Mouse (Mus musculus): ENCODE measurements at regions not wholly inside any gene's neighbourhood (a gene's known extent, or its start where the extent isn't known, plus 50 kb on each side); places are given as distances from the start of the nearest gene placed in this dataset.

DNA sequence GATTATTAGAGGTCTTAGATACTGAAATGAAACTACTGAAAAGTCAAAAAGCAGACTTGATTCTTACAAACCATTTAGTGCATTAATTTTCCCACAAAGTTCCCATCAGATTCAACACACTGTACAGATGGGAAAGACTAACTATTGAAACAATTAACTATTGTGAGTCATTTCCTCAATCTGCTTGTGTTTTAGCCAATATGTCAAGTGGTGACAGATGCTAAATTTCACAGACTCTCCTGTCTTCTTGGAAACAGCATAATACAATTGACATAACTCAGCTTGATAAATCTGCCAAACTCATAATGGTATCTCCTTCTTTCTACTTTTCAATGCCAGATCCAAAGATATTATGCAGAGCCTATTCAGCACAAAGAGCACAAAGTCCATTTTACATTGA is 213.0 kb upstream of the Gm10306 start:
- no peaks in the 10 kb centered on the region for H3K4me1 ChIP-seq (ENCODE audit: control insufficient read depth, insufficient read depth, low read length)
- H3K27ac ChIP-seq (replicated peaks; ENCODE audit: low read depth, low read length) = no peak overlapping the region
- no peak overlapping the region for H3K9ac ChIP-seq (replicated peaks; ENCODE audit: low read length)
- H3K27me3 ChIP-seq (ENCODE audit: control insufficient read depth, insufficient read depth, low read length) = no peaks in the 10 kb centered on the region
- no peaks in the 10 kb centered on the region for H3K36me3 ChIP-seq (replicated peaks; ENCODE audit: control insufficient read depth, insufficient read depth, low read depth, low read length)
- H3K4me2 ChIP-seq (ENCODE audit: low read depth, low read length) = no peak overlapping the region
- no peak overlapping the region for H3K4me3 ChIP-seq (ENCODE audit: low read depth, low read length)
- H3K9me3 ChIP-seq (replicated peaks; ENCODE audit: control insufficient read depth, low read length) = no peaks in the 10 kb centered on the region
- DNase-seq (ENCODE audit: low spot score) (no peak), ATAC-seq (replicated peaks; ENCODE audit: insufficient number of reproducible peaks, low FRiP score, low TSS enrichment, low read depth) (no peak)

DNA sequence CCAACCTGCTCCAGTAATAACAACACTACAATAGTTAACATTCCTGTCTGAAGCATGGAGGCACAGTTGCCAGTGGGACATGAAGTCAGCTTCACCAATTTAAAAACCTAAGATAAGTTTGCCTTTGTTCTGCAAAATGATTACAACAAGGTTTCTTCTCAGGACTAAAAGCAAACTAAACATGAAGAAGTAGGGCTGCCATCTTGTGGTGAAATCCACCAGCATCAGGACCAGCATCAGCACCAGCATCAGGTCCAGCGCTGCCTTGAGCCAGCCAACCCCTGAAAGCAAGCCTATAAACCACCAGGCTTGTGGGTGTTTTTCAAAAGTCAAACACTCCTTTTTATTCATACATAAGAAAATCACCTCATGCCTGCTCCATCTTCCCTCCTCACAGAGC is 207.1 kb upstream of the Gm10306 start:
- H3K27ac ChIP-seq (replicated peaks; ENCODE audit: low read depth, low read length) = no peak overlapping the region
- H3K36me3 ChIP-seq (replicated peaks; ENCODE audit: control insufficient read depth, insufficient read depth, low read depth, low read length) = no peaks in the 10 kb centered on the region
- no peak overlapping the region for H3K4me3 ChIP-seq (ENCODE audit: low read depth, low read length)
- ATAC-seq (replicated peaks; ENCODE audit: insufficient number of reproducible peaks, low FRiP score, low TSS enrichment, low read depth) (no peak), DNase-seq (ENCODE audit: low spot score) (no peak)
- no peaks in the 10 kb centered on the region for H3K9me3 ChIP-seq (replicated peaks; ENCODE audit: control insufficient read depth, low read length)
- no peaks in the 10 kb centered on the region for H3K4me1 ChIP-seq (ENCODE audit: control insufficient read depth, insufficient read depth, low read length)
- no peaks in the 10 kb centered on the region for H3K27me3 ChIP-seq (ENCODE audit: control insufficient read depth, insufficient read depth, low read length)
- no peak overlapping the region for H3K4me2 ChIP-seq (ENCODE audit: low read depth, low read length)
- WGBS = 65% methylated on average over 1 of the region's 1 CpGs
- H3K9ac ChIP-seq (replicated peaks; ENCODE audit: low read length) = no peak overlapping the region

DNA sequence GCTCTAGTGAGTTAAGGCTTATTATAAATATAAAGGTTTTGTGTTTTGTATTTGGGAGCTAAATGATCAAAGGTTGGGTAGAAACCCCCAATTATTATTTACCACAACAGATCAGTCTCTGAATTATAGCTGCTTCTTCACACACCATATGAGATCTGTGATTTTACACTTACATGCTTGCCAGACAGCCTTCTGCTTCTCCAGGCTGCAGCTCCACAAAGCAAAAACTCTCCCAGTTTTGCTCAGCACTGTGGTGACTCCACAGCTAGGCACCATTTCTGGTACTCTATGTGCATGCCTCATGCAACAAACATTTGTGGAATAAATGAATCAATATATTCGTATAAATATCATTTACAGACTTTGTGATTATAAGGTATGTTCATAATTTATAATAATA is 199.4 kb upstream of the Gm10306 start:
- H3K4me1 ChIP-seq (ENCODE audit: control insufficient read depth, insufficient read depth, low read length) = no peaks in the 10 kb centered on the region
- no peak overlapping the region for H3K4me2 ChIP-seq (ENCODE audit: low read depth, low read length)
- no peak for DNase-seq (ENCODE audit: low spot score)
- H3K9me3 ChIP-seq (replicated peaks; ENCODE audit: control insufficient read depth, low read length) = no peaks in the 10 kb centered on the region
- H3K4me3 ChIP-seq (ENCODE audit: low read depth, low read length) = no peak overlapping the region
- WGBS = 73% methylated on average over 1 of the region's 1 CpGs
- H3K9ac ChIP-seq (replicated peaks; ENCODE audit: low read length) = no peak overlapping the region
- ATAC-seq (replicated peaks; ENCODE audit: insufficient number of reproducible peaks, low FRiP score, low TSS enrichment, low read depth) = no peak
- H3K36me3 ChIP-seq (replicated peaks; ENCODE audit: control insufficient read depth, insufficient read depth, low read depth, low read length) = no peaks in the 10 kb centered on the region
- no peak overlapping the region for H3K27ac ChIP-seq (replicated peaks; ENCODE audit: low read depth, low read length)
- H3K27me3 ChIP-seq (ENCODE audit: control insufficient read depth, insufficient read depth, low read length) = no peaks in the 10 kb centered on the region

DNA sequence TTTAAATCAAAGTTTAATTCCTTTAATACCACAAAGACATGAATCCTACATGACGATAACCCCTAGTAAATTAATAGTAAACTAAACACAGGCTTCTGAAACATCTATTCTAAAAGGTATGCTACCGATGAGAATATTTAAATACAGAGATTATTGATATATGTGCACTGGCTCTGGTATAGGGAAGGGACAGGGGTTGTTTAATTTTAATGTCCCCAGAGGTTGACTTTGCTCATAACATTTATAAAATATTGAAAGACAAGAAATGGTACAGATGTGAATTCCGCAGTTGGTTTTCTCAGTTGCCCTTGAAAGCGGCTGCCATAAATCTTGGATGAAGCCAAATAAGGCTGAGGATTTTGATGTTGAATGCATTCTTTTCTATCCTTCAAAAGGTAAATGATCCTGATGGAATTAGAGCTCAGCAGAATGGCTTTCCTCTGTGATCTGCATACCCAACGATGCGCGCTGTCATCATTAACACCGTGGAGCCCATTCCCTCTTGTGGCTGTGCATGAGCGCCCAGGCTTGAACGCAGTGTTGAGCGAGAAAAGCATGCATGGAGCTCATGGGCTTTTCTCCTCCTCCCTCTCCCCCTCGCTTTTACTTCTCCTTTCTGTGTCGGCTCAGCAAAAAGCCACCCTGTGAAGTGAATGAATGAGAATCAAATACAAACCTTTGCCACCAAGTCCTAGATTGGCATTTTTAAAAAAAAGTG is 195.4 kb upstream of the Gm10306 start:
- Histone ChIP-seq H3K9me3 (replicated peaks; ENCODE audit: control insufficient read depth, low read length) (no peaks in the 10 kb centered on the region), H3K27ac (replicated peaks; ENCODE audit: low read depth, low read length) (no peak overlapping the region), H3K27me3 (ENCODE audit: control insufficient read depth, insufficient read depth, low read length) (no peaks in the 10 kb centered on the region), H3K4me3 (ENCODE audit: low read depth, low read length) (no peak overlapping the region), H3K4me1 (ENCODE audit: control insufficient read depth, insufficient read depth, low read length) (no peaks in the 10 kb centered on the region), H3K36me3 (replicated peaks; ENCODE audit: control insufficient read depth, insufficient read depth, low read depth, low read length) (no peaks in the 10 kb centered on the region), H3K4me2 (ENCODE audit: low read depth, low read length) (no peak overlapping the region), H3K9ac (replicated peaks; ENCODE audit: low read length) (no peak overlapping the region)
- 65% methylated on average over 13 of the region's 13 CpGs for WGBS
- ATAC-seq (replicated peaks; ENCODE audit: insufficient number of reproducible peaks, low FRiP score, low TSS enrichment, low read depth) (no peak), DNase-seq (ENCODE audit: low spot score) (no peak)

DNA sequence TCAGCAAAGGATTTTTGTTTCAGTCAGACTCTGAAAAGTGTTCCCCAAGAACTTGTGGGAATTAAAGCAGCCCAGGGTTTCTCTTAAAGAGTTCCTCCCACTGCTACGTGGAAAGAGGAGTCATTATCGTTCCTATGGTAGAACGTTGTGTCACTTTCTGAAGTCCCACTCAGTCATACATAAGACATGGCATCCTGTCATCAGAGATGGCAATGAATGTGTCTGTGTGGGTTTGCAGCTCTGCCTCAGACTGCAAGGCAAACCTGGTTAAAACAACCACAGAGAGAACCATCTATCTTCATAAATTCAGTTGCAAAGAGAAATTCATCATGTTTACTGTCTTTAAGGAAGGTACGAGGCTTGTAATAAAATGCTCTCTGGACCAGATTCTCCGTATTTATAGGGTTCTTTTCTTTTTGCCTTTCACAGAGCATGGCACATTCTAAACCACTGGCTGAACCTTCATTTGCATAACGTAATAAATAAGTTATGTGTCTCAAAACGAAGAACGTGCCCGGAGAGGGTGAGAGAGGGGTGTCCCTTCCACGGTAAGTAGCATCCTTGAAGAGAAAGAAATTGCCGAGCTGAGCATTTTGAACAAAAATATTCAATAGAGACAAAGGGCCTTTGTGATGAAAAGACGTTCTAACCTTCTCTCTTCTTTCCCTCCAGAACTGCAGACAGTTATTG is 194.7 kb upstream of the Gm10306 start:
- Histone ChIP-seq H3K9ac (replicated peaks; ENCODE audit: low read length) (no peak overlapping the region), H3K9me3 (replicated peaks; ENCODE audit: control insufficient read depth, low read length) (no peaks in the 10 kb centered on the region), H3K27ac (replicated peaks; ENCODE audit: low read depth, low read length) (no peak overlapping the region), H3K4me3 (ENCODE audit: low read depth, low read length) (no peak overlapping the region), H3K4me1 (ENCODE audit: control insufficient read depth, insufficient read depth, low read length) (no peaks in the 10 kb centered on the region), H3K27me3 (ENCODE audit: control insufficient read depth, insufficient read depth, low read length) (no peaks in the 10 kb centered on the region), H3K4me2 (ENCODE audit: low read depth, low read length) (no peak overlapping the region), H3K36me3 (replicated peaks; ENCODE audit: control insufficient read depth, insufficient read depth, low read depth, low read length) (no peaks in the 10 kb centered on the region)
- 69% methylated on average over 12 of the region's 12 CpGs for WGBS
- DNase-seq (ENCODE audit: low spot score) (no peak), ATAC-seq (replicated peaks; ENCODE audit: insufficient number of reproducible peaks, low FRiP score, low TSS enrichment, low read depth) (no peak)

DNA sequence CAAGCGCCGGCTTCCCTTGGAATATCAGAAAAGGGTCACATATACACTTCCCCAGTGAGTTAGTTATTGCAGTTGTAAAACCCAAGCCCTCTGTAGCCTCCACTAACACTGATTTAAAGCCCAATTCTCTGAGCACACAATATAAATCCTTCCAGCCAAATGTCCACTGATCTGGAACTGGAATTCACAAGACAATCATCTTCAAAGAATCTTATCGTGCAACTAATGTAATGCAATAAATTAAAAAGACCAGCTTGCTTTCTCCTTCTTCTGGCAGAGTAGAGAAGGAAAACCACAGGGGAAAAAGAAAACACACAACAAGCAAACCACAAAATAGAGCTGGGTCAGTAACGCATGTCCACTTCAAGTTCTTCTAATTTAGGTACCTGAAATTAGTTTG is 191.0 kb upstream of the Gm10306 start:
- no peaks in the 10 kb centered on the region for H3K9me3 ChIP-seq (replicated peaks; ENCODE audit: control insufficient read depth, low read length)
- DNase-seq (ENCODE audit: low spot score) (no peak), ATAC-seq (replicated peaks; ENCODE audit: insufficient number of reproducible peaks, low FRiP score, low TSS enrichment, low read depth) (no peak)
- no peak overlapping the region for H3K4me2 ChIP-seq (ENCODE audit: low read depth, low read length)
- no peaks in the 10 kb centered on the region for H3K27me3 ChIP-seq (ENCODE audit: control insufficient read depth, insufficient read depth, low read length)
- no peak overlapping the region for H3K9ac ChIP-seq (replicated peaks; ENCODE audit: low read length)
- H3K4me3 ChIP-seq (ENCODE audit: low read depth, low read length) = no peak overlapping the region
- H3K4me1 ChIP-seq (ENCODE audit: control insufficient read depth, insufficient read depth, low read length) = no peaks in the 10 kb centered on the region
- H3K27ac ChIP-seq (replicated peaks; ENCODE audit: low read depth, low read length) = no peak overlapping the region
- WGBS = 91% methylated on average over 4 of the region's 4 CpGs
- no peaks in the 10 kb centered on the region for H3K36me3 ChIP-seq (replicated peaks; ENCODE audit: control insufficient read depth, insufficient read depth, low read depth, low read length)

DNA sequence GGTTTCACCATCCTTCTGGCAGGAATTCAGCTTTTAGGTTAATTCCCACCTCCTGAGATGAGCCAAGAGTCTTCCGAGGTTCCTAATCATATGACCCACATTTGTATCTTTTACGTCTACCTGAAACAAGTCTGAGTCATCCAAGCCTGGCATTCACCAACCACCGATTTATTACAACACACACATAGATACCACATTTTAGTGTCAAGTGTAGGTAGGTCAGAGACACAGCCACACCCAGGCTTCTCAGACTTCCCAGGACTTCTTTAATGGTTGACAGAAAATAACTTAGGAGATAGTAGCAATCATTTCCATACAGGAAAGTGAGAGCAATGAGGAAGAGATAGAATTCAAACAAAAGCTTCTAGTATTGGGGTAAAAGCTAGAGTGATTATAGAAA is 189.2 kb upstream of the Gm10306 start:
- Histone ChIP-seq H3K4me2 (ENCODE audit: low read depth, low read length) (no peak overlapping the region), H3K27ac (replicated peaks; ENCODE audit: low read depth, low read length) (no peak overlapping the region), H3K4me3 (ENCODE audit: low read depth, low read length) (no peak overlapping the region), H3K36me3 (replicated peaks; ENCODE audit: control insufficient read depth, insufficient read depth, low read depth, low read length) (no peaks in the 10 kb centered on the region), H3K27me3 (ENCODE audit: control insufficient read depth, insufficient read depth, low read length) (no peaks in the 10 kb centered on the region), H3K9me3 (replicated peaks; ENCODE audit: control insufficient read depth, low read length) (no peaks in the 10 kb centered on the region), H3K9ac (replicated peaks; ENCODE audit: low read length) (no peak overlapping the region), H3K4me1 (ENCODE audit: control insufficient read depth, insufficient read depth, low read length) (no peaks in the 10 kb centered on the region)
- no peak for DNase-seq (ENCODE audit: low spot score)
- WGBS = 88% methylated on average over 3 of the region's 3 CpGs
- no peak for ATAC-seq (replicated peaks; ENCODE audit: insufficient number of reproducible peaks, low FRiP score, low TSS enrichment, low read depth)

DNA sequence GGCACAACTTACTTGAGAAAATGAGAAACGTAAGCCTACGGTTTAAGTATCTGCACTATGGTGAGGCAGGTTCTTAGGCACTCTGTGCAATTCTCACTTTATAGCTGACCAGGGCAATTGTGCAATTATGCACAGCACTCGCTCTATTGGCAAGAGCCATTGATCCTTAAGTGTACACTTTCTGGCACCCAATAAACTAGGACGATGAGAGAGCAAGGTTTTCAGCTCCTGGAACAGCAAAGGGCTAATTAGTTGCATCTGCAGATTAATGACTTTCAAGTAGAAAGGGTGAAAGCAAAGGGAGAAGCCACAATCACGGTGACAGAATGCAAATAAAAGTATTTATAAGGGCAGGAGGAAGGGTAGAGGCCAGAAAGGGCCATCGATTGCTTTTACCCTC is 185.4 kb upstream of the Gm10306 start:
- H3K4me3 ChIP-seq (ENCODE audit: low read depth, low read length) = no peak overlapping the region
- ATAC-seq (replicated peaks; ENCODE audit: insufficient number of reproducible peaks, low FRiP score, low TSS enrichment, low read depth) (no peak), DNase-seq (ENCODE audit: low spot score) (no peak)
- no peaks in the 10 kb centered on the region for H3K4me1 ChIP-seq (ENCODE audit: control insufficient read depth, insufficient read depth, low read length)
- no peak overlapping the region for H3K4me2 ChIP-seq (ENCODE audit: low read depth, low read length)
- no peak overlapping the region for H3K27ac ChIP-seq (replicated peaks; ENCODE audit: low read depth, low read length)
- H3K9me3 ChIP-seq (replicated peaks; ENCODE audit: control insufficient read depth, low read length) = no peaks in the 10 kb centered on the region
- no peaks in the 10 kb centered on the region for H3K27me3 ChIP-seq (ENCODE audit: control insufficient read depth, insufficient read depth, low read length)
- H3K9ac ChIP-seq (replicated peaks; ENCODE audit: low read length) = no peak overlapping the region
- 60% methylated on average over 6 of the region's 6 CpGs for WGBS
- no peaks in the 10 kb centered on the region for H3K36me3 ChIP-seq (replicated peaks; ENCODE audit: control insufficient read depth, insufficient read depth, low read depth, low read length)

Data from embryonic facial prominence, embryonic 11.5 days (tissue).